Mouse (Mus musculus): Measurements from ENCODE around the gene Msi2.

GRCm38 (mm10) chr11:88357325-88357724 is 361.0 kb downstream of the Msi2 start:
- TF ChIP-seq CTCF (conservative IDR thresholded peaks at IDR 0.05; ENCODE audit: low read length) (no peak), NANOG (IDR thresholded peaks at IDR 0.05; ENCODE audit: borderline replicate concordance, low read length) (no peak)

Measured in E14TG2a.4 (cell line).